Mouse (Mus musculus): ENCODE measurements at regions not wholly inside any gene's neighbourhood (a gene's known extent, or its start where the extent isn't known, plus 50 kb on each side); places are given as distances from the start of the nearest gene placed in this dataset.

GRCm38 (mm10) chr14:102306332-102306731 is 576.6 kb downstream of the Lmo7 start:
- no peak for TF ChIP-seq CTCF (IDR thresholded peaks at IDR 0.05; ENCODE audit: low read depth)
- no peak for TF ChIP-seq EP300 (IDR thresholded peaks at IDR 0.05; ENCODE audit: low read depth)
